In the genomic region with DNA sequence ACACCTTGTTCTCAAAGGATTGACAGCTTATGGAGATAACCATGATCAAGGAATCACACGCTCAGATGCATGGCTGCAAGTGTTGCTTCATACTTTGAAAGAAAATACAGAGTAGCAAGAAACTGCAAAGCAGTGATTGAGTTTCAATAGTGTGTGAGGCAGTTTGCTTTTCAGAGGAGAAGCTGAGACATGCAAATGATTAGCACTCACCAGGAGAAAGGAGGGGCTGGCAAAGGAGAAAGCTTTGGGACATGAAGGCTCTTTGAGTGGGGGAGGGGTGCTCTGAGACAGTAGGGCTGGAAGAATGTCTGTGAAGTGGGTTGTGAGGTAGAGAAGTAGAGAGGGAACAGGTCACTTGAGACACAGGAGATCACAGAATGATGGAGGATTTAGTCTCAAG, we compare ENCODE assay signal across 9 mouse cellular contexts.
DNase-seq lines count a peak whose midpoint lies in the region; ATAC-seq lines count a peak whose summit lies in the region.
"Had no signal": no experiment of that assay in that cellular context is flagged by ENCODE, and none has a peak within 500 bp of the region (broad histone marks: within the 10 kb centered on the region; RNA-seq: fewer than 3 reads in every experiment).

No protein-coding gene starts in this region.

- no peak for ATAC-seq in embryonic facial prominence, embryonic 12.5 days (ENCODE audit: insufficient number of reproducible peaks, insufficient read depth, low FRiP score, low TSS enrichment)
- ATAC-seq in heart, embryonic 15.5 days (replicated peaks; ENCODE audit: insufficient number of reproducible peaks, insufficient read depth, low FRiP score, low read depth): no peak
- ATAC-seq in stomach, embryonic 16.5 days (ENCODE audit: insufficient read depth, low FRiP score): no peak
- ATAC-seq in granulocyte monocyte progenitor cell, adult 5-6 weeks (replicated peaks; ENCODE audit: poor library complexity, severe bottlenecking): no peak

- peak overlapping the region; percentile 55 for H3K27ac ChIP-seq in embryonic facial prominence, embryonic 12.5 days
- peak overlapping the region; percentile 69; the same call in 1 of the 2 replicates for H3K27ac ChIP-seq in heart, embryonic 15.5 days
- peak overlapping the region; percentile 57 for H3K27ac ChIP-seq in stomach, embryonic 16.5 days (ENCODE audit: low read length)
- H3K27ac ChIP-seq: layer of hippocampus, adult 2 months had no signal

- H3K9me3 ChIP-seq in embryonic facial prominence, embryonic 12.5 days: no peaks in the 10 kb centered on the region
- no peaks in the 10 kb centered on the region; the same call in 1 of the 2 replicates for H3K9me3 ChIP-seq in heart, embryonic 15.5 days (replicated peaks)
- H3K9me3 ChIP-seq in stomach, embryonic 16.5 days (replicated peaks; ENCODE audit: control insufficient read depth, low read length): no peaks in the 10 kb centered on the region

- H3K4me3 ChIP-seq in embryonic facial prominence, embryonic 12.5 days: no peak overlapping the region
- no peak overlapping the region for H3K4me3 ChIP-seq in heart, embryonic 15.5 days
- H3K4me3 ChIP-seq in stomach, embryonic 16.5 days (replicated peaks; ENCODE audit: low read length): no peak overlapping the region
- H3K4me3 ChIP-seq: layer of hippocampus, adult 2 months had no signal

- H3K4me1 ChIP-seq in embryonic facial prominence, embryonic 12.5 days: peaks cover 26% of the 10 kb centered on the region
- H3K4me1 ChIP-seq in heart, embryonic 15.5 days (replicated peaks): peaks cover 20% of the 10 kb centered on the region
- H3K4me1 ChIP-seq in stomach, embryonic 16.5 days (ENCODE audit: control insufficient read depth, insufficient read depth, low read length): peaks cover 19% of the 10 kb centered on the region

- no peaks in the 10 kb centered on the region for H3K36me3 ChIP-seq in embryonic facial prominence, embryonic 12.5 days
- H3K36me3 ChIP-seq in heart, embryonic 15.5 days: no peaks in the 10 kb centered on the region
- H3K36me3 ChIP-seq in stomach, embryonic 16.5 days (ENCODE audit: control insufficient read depth, insufficient read depth, low read length): no peaks in the 10 kb centered on the region

- H3K4me2 ChIP-seq in embryonic facial prominence, embryonic 12.5 days (replicated peaks): peak overlapping the region; percentile 2; the same call in 1 of the 2 replicates
- peak overlapping the region; percentile 26; the same call in 1 of the 2 replicates for H3K4me2 ChIP-seq in heart, embryonic 15.5 days
- 0 out of 2 replicates have a peak overlapping the region, but pooled peaks have one; percentile 4 for H3K4me2 ChIP-seq in stomach, embryonic 16.5 days (ENCODE audit: low read depth, low read length)

- H3K9ac ChIP-seq in embryonic facial prominence, embryonic 12.5 days: no peak overlapping the region
- no peak overlapping the region for H3K9ac ChIP-seq in heart, embryonic 15.5 days
- H3K9ac ChIP-seq in stomach, embryonic 16.5 days (ENCODE audit: low read length): no peak overlapping the region

- peak; percentile 11 for DNase-seq in retina, embryonic 14.5 days (ENCODE audit: low spot score)
- DNase-seq in retina, postnatal 1 day: no peak
- no peak for DNase-seq in kidney, adult 11 months
- no peak for DNase-seq in spleen, adult 18-20 months

- WGBS in embryonic facial prominence, embryonic 12.5 days: 23% methylated on average over 1 of the region's 1 CpGs
- 24% methylated on average over 1 of the region's 1 CpGs for WGBS in heart, embryonic 15.5 days
- WGBS in stomach, embryonic 16.5 days: 46% methylated on average over 1 of the region's 1 CpGs

- no peaks in the 10 kb centered on the region for H3K27me3 ChIP-seq in embryonic facial prominence, embryonic 12.5 days
- H3K27me3 ChIP-seq in heart, embryonic 15.5 days: no peaks in the 10 kb centered on the region
- H3K27me3 ChIP-seq in stomach, embryonic 16.5 days (ENCODE audit: control insufficient read depth, insufficient read depth, low read length): no peaks in the 10 kb centered on the region
